Mouse (Mus musculus): ENCODE results near the gene Hist1h2ag. TPM values are rescaled to one million over a fixed set of nuclear protein-coding genes. Genes with fewer than 3 reads are reported as not detected.

The Hist1h2ag gene
- total RNA-seq, 2 experiments from 2014 or later, result 11.9 to 12.2 TPM

DNA sequence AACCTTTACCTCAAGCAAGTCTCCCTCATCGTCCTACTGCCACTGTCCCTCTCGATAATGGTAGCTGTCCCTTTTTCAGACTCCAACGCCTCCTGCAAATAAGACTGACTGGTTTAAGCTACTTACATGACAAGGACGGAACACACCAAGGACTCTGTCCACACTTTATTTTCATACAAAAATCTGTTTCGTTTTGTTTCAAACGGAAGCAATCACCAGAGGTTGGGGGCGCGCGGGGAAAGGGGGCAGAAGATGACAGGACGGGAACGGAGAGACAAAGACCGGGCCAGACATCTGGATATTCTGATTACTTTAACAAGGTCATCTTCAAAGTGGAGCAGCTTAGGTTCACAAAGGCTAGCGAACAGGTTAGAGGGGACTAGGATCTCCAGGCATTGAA, 29.0 kb downstream of the Hist1h2ag start:
- no peak for DNase-seq (ENCODE audit: low spot score in 2 of 2)

DNA sequence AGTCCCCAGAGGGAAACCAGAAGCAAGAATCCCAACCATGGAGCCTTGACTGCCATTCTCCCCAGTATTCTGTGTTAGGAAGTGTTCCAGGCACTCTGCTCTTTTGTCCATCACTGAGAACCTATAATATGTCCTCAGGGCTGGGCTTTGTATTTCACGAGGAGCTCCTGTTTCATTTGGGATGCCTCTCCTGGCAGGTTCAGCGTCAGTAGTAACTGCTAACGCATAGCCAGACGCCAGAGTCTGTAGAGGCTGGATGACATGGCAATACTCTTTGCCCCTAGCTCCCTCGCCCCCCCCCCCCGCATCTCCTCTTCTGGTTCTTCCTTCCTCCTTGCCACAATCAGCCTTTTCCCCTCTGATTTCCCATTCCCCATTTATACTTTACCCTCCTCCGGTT, 33.1 kb downstream of the Hist1h2ag start, which contains the start of gene Prss16:
Gene Prss16, minus strand, starts transcription at position 101 of the 400 bp plus-strand sequence.
- DNase-seq (ENCODE audit: low spot score in 2 of 2), result no peak

DNA sequence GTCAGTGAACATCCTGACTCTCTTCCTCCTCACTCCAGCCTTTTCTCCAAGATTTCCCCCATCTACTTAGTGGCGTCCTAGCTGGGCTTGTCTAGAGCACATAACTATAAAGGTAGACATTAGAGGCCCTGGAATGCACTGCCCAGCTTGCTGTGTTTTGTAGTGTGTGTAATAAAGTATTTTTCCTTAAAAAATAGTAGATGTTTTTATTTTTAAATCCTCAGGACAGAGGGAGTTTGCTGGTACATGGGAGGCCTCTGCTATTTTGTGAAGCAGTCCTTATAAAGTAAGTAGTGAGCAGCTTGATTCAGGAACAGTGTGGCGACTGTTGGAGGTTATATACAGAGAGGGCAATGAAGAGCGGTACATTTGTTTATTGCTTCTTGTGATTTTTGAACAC, 34.0 kb downstream of the Hist1h2ag start:
- no peak for DNase-seq (ENCODE audit: low spot score in 2 of 2)

DNA sequence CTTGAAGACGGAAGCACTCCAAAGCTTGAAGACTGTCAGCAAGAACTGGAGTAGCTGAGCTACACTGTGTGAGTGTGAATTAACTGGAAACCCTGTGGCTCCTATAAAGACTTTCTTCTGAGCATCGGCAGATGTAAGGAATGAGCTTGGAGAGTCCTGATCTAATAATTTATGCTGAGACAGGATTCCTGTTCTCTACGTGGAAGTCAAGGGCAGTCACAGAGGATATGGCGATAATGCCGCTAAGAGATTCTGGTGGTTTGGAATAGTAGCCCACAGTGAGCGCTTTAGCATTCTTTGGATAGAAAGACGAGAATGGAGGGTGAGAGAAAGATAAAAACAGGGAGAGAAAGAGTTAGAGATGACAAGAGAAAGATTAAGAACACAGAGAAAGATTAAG, 34.9 kb downstream of the Hist1h2ag start:
- DNase-seq (ENCODE audit: low spot score in 2 of 2), result no peak

DNA sequence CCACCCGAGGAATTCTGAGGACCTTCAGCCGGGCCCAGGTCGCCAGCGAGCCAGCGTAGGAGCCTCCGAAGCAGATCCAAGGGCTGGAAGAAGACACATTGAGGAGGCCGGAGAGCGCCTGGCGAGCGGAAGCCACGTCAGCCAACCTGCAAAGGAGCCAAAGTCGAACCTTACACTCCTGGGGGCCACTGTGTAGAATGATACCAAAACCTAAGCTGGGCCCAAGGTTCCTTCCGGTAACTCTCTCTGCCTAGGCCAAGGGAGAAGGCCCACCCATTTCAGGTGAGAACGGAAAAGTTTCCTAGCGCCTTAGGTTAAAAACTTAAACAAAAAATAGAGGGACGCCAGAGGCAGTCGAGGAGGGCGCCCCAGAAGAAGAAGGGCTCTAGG, 35.6 kb downstream of the Hist1h2ag start:
- no peak for DNase-seq (ENCODE audit: low spot score in 2 of 2)

DNA sequence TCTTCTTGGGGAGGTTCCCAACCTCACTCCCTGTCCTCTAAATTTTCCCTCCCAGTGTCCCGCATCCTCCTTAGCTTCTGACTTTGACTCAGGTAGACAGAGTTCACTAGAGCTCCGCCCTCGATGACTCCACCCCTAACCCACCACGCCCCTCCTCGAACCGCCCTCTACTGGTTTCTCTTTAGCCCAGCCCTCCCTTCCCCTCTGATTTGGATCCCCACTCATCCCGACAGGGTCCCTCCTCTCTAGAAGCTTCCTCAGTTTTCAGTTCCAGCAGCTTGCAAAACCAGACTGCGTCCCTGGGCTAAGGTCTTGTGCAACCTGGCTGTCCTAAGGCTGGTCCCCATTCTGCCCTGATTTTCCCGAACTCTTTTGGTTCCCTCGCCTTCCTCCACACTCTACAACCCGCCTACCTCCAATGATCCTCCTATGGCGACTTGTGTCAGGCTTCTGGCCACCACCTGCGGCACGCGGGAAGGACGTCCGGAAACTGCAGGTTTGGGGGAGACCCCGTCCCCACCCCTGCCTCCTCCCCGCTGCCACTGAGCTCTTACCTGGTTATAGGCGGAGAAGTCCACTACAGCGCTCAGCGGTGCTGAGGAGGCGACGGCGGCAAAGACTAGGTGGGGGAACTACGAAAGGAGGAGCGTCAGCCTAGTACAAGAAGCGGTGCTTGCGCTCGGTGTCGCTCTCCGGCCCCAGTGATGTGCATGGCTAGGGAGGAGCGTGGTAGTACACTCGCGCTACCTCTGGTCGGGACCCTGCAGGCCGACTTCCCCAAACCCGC, 36.2 kb downstream of the Hist1h2ag start:
- peak in 1 of 2 experiments; percentile 46 for DNase-seq (ENCODE audit: low spot score in 2 of 2)

DNA sequence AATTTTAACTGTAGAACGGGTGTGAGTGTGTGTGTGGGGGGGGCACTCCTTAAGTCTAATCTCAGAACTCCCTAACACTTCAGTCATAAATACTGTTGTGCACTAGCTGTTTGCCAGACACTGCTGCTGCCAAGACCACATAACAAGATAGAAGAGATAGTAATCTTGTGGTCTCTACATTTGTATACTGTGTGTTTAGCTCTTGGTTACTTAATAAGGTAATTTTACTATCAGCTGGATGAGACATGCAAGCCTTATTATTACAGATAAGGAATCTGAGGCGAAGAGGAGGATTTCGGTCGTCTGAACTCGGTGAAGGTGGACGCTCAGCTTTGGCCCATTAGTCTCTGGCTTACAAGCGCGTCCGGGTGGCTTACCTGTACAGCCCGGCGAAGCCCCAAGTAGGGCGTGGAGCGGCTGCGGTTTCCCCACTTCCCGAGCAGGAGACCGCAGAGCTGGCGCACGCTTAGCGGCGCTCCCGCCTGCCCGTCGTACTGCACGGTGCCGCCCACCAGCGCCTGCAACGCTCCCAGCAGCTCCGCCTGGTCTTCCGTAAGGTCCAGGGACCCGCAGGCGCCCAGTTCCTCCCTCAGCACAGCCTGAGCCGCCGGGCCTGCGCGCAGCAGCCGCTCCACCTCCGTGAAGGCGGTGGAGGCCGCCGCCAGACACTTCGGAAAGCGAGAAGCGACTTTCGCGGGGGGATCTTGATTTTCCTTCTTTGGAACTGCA, 37.0 kb downstream of the Hist1h2ag start:
- no peak for DNase-seq (ENCODE audit: low spot score in 2 of 2)

DNA sequence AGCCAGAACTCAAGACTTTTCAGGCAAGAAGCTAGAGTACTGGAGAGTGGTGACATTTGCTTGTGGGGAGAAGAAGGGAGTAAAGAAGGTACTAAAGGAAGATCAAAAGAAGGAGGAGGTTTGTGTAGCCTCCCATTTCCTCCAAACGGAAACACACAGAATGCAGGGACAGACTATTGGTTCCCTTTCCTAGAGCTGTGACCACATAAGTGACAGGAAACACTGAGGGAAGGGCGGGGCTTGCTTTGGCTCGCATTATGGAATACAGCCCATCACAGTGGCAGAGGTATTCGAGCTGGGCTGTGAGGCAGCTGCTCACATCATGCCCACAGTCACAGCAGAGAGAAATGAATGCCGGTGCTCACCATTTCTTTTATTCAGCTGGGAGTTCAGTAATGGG, 40.9 kb downstream of the Hist1h2ag start:
- DNase-seq (ENCODE audit: low spot score in 2 of 2), result no peak

DNA sequence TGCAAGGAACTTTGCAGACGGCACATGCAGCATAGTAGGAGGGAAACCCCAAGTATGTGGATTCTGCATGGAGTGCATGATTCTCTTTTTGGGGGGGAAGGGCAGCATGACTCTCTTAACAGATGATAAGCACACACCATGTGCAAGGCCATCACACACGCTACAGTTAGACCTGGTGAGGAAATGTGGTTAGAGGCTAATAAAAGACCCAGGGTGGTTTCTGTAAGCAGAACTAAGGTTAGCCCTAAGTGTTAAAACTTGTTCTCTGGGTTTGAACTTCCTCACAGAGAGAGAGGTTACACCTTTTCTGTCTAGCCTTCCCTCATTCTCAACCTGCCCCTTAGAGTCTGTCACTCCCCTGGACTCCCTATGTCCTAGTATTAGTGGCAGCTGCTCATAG, 41.4 kb downstream of the Hist1h2ag start:
- DNase-seq (ENCODE audit: low spot score in 2 of 2), result no peak

DNA sequence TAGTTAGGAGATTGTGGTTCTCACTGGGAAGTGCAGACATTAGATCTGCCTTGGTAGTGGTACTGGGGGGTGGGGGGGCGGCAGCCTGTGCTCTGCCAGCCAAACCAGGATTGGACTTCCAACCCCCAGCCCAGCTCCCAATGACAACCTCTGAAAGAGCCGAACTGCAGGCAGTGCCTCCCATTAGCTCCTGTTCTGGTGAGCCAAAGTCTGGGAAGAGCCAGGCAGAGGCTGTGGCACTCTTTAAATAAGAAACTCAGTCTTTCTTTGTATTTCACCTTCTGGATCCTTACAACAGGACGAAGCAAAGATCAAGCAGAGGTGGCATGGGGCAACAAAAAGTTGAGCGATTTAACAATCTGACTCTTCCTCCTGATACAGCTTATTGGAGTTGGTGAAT, 43.6 kb downstream of the Hist1h2ag start:
- no peak for DNase-seq (ENCODE audit: low spot score in 2 of 2)

DNA sequence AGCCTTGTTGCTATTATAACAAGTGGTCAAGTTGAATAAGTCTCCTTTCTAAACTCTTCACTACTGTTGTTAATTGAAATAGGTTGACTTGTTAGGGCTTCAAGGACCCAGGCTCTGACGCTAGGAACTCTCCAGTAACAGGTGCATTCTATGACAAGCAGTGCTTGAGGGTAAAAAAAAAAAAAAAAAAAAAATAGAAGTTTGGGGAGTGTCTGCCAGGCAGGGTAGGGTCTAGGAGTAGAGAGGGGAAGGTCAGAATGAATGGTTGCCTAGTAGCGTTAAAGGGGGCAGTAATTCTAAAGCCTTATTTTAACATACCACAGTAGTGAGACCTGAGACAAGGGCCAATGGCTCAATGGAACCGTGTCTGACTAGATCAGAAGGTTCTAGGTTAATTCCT, 44.3 kb downstream of the Hist1h2ag start:
- DNase-seq (ENCODE audit: low spot score in 2 of 2), result no peak

DNA sequence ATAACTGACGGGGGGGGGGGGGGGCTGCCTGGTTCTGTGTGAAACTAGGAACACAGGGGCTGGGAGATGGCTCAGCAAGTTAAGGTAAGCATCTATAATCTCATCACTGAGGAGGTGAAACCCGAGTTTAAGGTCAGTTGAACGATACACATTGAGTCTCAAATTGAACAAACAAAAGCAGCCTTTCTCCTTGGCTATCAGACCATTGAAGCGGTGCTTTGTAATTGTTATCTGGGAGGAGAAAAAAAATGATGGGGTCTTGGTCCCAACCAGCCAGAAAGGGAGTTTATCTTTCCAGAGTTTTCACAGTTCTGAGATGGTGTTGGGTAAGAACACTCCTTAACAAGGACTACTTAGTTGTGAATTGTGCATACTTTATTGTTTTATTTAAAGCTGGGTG, 44.9 kb downstream of the Hist1h2ag start:
- DNase-seq (ENCODE audit: low spot score in 2 of 2), result no peak

DNA sequence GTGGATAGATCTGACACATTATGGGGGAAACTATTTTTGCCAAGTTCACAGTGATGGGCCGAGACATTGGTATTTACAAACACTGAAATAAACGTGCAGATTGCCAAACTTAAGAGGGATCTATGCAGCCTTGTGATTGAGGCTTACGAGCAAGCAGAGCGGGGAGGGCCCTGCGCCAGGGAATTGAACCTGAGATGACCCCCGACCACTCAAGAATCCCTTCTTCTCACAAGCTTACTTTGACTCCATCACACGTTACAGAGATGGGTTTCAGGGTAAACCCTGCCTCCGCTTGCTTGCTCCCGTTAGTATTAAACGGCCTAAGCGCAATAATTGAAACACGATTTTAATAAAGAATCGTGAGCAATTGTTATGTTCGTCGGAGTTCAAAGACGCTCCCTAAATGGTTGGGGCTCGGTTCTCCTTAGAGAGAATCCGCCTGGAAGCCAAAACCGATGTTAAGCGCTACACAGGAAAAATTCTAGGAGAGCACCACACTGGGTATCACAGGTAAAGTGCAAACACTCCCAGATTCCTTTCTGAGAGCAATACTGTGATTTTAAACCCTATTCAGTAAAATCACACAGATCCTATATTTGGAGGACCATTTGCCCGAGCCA, 45.4 kb downstream of the Hist1h2ag start:
- DNase-seq (ENCODE audit: low spot score in 2 of 2), result no peak

DNA sequence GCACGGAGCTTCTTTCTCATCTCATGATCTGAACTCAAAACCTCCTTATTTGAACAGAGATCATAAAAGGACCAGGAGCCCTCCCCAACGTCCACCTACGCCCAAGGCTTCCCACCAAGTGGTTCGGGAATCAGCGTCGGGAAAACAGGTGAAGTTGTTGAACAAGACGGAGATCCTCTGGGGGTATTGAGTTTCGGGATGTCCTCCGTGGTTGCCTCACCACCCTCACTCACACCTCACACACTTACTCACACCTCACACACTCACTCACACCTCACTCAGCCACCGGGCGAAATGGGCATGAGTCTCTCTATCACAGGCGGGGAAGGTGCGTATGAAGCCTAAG, 45.9 kb downstream of the Hist1h2ag start:
- DNase-seq (ENCODE audit: low spot score in 2 of 2), result no peak

DNA sequence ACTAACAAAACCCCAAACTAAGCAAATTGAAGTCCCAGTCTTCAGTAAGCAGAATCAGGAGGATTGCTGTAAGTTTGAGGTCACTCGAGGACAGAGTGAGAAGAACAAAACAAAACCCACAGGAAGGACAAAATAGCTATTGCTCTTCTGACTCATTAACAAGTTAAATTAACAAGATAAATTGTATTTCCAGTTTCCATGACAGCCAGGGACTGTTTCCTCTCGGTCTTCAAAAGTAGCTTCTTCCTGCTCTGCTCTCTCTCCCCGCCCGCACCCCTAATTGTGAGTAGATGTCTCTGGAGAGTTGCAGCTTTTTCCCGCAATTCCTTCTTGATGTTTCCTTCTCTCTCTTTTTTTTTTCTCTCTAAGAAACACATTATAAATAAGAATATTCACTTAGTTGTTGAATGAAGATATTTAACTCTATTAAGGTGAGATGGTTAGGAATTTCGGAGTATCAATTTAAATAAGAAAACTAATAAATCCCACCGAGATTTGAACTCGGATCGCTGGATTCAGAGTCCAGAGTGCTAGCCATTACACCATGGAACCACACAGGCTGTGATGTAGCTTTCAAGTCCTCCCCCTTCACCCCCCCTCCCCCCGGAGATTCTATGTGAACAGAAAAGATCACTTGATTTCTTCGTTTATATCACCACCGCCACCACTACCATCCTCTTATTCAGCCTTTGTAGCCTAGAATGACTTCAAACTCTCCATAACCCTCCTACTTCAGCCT, 46.5 kb downstream of the Hist1h2ag start:
- no peak for DNase-seq (ENCODE audit: low spot score in 2 of 2)

DNA sequence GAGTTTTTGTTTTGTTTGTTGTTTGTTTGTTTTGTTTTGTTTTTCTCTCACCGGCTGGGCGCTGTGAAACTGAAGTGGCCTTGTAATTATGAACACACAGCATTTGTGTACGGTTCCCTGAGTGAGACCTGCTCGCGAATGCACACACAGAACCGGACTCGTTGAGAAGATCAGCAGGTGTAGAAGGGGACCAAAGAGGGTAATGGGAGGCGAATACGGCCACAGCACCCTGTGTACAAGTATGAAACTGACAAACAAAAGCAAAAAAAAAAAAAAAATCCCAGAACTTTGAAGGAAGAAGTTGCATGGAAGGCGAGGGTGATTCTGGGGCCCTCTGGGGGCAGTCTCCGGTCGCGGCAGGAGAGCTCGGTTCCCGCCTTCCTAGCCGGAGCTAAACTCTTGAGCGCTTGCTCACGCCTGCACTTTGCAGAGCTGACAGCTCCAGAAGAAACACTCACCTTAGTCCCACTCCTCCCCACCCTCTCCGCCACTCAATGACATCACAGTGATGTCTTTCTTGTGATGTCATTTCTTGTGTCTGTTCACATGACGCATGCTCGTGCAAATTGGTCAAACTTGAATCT, 47.3 kb downstream of the Hist1h2ag start:
- no peak for DNase-seq (ENCODE audit: low spot score in 2 of 2)

DNA sequence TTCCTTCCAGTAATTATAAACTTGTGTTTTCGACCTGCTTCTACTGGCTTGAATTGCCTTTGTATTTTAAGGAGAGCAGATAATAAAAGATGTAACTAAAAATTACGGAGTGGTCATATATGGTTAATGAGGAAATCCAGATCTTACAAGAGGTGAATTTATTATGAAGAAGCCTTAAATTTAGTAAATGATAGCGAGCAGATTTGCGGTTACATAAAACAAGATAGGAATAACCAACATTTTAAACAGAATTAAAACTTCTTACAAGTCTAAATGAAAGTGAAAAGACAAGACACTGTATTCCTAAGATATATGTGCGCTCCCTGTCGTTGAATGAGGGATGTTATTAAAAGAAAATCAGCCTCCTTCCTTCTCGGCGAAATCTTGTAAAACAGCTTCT, 47.8 kb downstream of the Hist1h2ag start:
- DNase-seq (ENCODE audit: low spot score in 2 of 2), result no peak

DNA sequence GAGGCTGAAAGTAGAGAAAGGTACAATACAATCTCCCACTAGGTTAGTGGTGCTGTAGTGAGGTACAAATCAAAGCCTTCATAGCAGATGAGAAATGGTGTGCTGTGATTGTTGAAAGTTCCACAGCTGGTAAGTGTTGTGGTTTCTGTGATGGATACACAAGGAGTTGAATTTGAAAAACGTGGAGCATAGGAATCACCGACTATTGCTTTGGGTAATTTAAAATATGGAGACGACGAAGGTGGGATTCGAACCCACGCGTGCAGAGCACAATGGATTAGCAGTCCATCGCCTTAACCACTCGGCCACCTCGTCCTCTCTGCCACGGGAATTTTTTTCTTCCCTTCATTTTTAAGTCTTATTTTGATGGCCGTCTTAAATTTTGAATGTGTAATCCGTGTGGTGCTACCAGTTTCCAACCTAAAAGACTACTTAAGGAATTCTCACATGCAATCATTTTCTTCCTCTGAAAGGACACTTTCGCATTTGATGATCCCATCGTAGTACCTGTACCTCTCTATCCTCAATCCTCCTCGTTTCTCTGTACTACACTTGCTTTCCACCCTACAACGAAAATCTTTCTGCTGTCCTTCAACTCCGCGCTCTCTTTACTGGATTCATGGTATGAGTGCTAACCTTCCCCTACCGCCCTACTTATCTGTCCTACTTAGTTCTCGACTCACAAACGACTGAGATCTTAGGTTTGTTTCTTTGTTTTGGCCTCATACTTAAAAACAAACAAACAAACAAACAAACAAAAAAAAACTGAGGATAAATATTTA, 48.6 kb downstream of the Hist1h2ag start:
- no peak for DNase-seq (ENCODE audit: low spot score in 2 of 2)

DNA sequence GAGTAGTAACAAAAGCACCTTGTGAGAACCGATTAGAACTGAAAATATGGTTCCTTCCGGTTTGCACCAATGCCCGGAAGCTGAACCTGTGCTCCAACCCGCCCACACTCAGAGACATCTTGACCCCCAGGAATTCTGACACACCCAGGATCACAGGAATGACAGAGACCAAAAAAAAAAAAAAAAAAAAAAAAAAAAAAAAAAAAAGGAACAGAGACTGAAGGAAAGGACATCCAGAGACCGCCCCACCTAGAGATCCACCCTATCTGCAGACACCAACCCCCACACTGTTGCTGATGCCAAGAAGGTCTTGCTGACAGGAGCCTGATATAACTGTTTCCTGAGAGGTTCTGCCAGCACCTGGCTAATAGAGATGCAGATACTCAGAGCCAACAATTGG, 50.2 kb downstream of the Hist1h2ag start:
- no peak for DNase-seq (ENCODE audit: low spot score in 2 of 2)

Data from adrenal gland, adult 18-20 months (tissue).